Mouse (Mus musculus): ENCODE measurements around the gene Slc36a1.

Gene Slc36a1

DNA sequence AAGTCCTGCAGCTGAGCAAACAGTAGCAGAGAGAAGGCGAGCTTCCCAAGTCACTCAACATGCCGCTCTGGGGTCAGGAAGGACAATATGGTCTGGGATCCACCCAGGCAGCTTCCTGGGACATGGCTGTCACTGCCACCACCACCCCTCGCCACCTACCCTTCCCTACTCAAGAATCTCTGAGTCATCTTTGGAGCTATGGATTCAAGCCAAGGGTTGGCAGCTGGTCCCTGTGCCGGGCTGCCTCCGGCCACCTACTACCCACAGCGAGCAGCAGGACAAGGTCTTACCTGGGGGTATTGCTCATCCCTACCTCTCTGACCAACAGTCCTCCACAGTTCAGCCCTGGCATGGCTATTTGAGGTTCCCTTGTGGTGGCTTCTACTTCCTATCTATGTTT lies 70.6 kb downstream of the Slc36a1 start:
- no peak for DNase-seq (ENCODE audit: low read depth, low spot score)
